Mouse (Mus musculus) right cerebral cortex, postnatal 4 days (tissue): ENCODE data around the gene Nr4a2.
A peak's percentile ranks its signal among the peaks of the same experiment; 100 is the strongest.

Experiments
- DNase-seq: peaks from one replicate; pipeline ENCODE4 v3.0.0-alpha.2; 2022

The Nr4a2 gene

GRCm38 (mm10) chr2:57123991-57124840 lies at the start of gene Nr4a2:
Gene Nr4a2 (minus strand): TSS chr2:57124003.
- peak; percentile 63 for DNase-seq

GRCm38 (mm10) chr2:57165416-57165815 lies 41.6 kb upstream of the Nr4a2 start:
- DNase-seq = no peak

- DNase-seq = no peak
Measured at GRCm38 (mm10) chr2:57156814-57157213, 33.0 kb upstream of the Nr4a2 start.

- no peak for DNase-seq
Measured at GRCm38 (mm10) chr2:57149796-57150195, 26.0 kb upstream of the Nr4a2 start.

- DNase-seq = no peak
Measured at GRCm38 (mm10) chr2:57148231-57148630, 24.4 kb upstream of the Nr4a2 start.

- DNase-seq = no peak
Measured at GRCm38 (mm10) chr2:57145646-57146421, 22.0 kb upstream of the Nr4a2 start.

GRCm38 (mm10) chr2:57138594-57138993 lies 14.8 kb upstream of the Nr4a2 start:
- no peak for DNase-seq

- DNase-seq = no peak
Measured at GRCm38 (mm10) chr2:57127461-57127860, 3.7 kb upstream of the Nr4a2 start.

GRCm38 (mm10) chr2:57125891-57126290 lies 2.1 kb upstream of the Nr4a2 start:
- DNase-seq = no peak

GRCm38 (mm10) chr2:57122986-57123980 lies 520 bp downstream of the Nr4a2 start:
- DNase-seq = no peak

GRCm38 (mm10) chr2:57121110-57121509 lies 2.7 kb downstream of the Nr4a2 start:
- no peak for DNase-seq

GRCm38 (mm10) chr2:57117201-57117951 lies 6.4 kb downstream of the Nr4a2 start:
- DNase-seq = no peak

- DNase-seq = peak; percentile 54
Measured at GRCm38 (mm10) chr2:57116366-57117200, 7.2 kb downstream of the Nr4a2 start.

GRCm38 (mm10) chr2:57115864-57116365 lies 7.9 kb downstream of the Nr4a2 start:
- DNase-seq = peak; percentile 53

- no peak for DNase-seq
Measured at GRCm38 (mm10) chr2:57115181-57115863, 8.5 kb downstream of the Nr4a2 start.

GRCm38 (mm10) chr2:57114211-57115151 lies 9.3 kb downstream of the Nr4a2 start:
- peak; percentile 66 for DNase-seq

GRCm38 (mm10) chr2:57113431-57113830 lies 10.4 kb downstream of the Nr4a2 start:
- DNase-seq = no peak

GRCm38 (mm10) chr2:57112949-57113348 lies 10.9 kb downstream of the Nr4a2 start:
- no peak for DNase-seq
